Mouse (Mus musculus): Measurements from ENCODE around the gene F5. TPM values are rescaled to one million over a fixed set of nuclear protein-coding genes. Genes with fewer than 3 reads are reported as not detected.

The F5 gene
- polyA plus RNA-seq, 1 experiment, result 1.1 TPM

DNA sequence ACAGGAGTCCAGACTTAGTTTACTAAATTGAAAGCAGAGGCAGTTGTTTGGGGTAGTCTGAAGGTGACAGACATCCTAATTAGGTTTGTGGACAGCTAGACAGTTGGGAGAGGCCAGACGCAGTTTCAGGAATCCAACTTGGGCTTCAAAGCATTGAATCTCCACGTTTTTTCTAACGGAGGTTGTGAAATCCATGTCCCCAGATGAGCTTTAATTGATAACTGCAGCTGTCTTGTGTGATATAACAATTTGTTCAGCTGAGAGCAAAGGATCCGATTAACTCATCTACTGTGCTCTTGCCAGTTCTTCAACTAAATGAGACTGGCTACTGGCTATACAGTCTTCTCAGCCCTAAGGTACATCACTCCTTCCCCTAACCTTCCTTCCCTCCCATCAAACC is 6.9 kb downstream of the F5 start:
- DNase-seq (ENCODE audit: low read depth), result no peak

DNA sequence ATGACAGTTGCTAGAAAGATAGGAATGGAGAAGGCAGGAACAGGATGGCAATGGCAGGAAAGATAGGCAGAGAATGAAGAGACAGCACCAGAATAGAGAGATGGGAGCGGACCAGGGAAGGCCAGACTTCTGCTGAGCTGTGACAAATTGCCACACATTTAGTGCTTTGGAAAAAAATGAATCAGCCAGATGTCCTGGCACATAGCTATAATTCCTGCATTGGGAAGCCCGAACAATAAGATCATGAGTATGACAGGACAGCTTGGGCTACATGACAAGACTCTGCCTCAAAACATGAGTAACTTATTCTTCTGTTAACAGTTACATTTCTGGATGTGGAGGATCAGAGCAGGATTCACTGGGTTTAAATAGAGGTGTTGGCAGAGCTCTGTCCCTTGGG is 8.1 kb downstream of the F5 start:
- no peak for DNase-seq (ENCODE audit: low read depth)

DNA sequence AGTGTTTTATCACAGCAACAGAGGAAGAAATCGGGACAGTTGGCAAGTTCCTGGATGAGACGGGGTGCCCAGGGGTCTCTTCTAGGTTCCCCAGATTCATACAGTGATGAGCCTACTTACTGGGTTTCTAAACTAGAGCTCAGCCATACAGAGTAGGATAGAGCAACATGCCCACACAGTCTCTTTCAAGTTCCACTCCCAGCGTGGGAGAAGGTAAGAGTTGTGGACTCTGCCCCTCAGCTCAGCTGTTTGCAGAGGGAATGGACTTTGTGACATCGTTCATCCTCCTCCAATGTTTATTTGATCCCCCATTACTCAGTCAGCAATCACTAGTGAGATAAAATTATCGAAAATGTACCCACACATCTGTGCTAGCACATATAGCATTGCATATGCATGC is 11.1 kb downstream of the F5 start:
- DNase-seq (ENCODE audit: low read depth), result no peak

DNA sequence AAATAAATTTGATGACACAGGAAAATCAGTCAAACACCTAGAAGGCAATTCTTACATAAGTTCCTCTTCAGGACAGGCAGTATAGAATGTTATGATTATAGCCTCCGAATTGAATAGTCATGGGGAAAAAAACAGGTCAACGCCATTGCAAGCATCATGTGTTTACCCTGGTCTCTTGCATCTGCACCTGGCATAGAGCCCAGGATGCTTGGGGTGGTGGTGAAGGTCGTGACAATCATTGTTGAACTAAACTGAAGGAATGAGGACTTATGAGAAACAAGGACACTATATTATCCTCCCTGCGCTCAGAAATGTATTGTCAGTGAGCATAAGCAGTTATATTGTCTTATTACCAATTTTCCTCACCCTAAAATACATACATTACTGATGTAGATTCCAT is 17.2 kb downstream of the F5 start:
- no peak for DNase-seq (ENCODE audit: low read depth)

- DNase-seq (ENCODE audit: low read depth), result no peak
Observed at GRCm38 (mm10) chr1:164170434-164170833, 18.8 kb downstream of the F5 start.

DNA sequence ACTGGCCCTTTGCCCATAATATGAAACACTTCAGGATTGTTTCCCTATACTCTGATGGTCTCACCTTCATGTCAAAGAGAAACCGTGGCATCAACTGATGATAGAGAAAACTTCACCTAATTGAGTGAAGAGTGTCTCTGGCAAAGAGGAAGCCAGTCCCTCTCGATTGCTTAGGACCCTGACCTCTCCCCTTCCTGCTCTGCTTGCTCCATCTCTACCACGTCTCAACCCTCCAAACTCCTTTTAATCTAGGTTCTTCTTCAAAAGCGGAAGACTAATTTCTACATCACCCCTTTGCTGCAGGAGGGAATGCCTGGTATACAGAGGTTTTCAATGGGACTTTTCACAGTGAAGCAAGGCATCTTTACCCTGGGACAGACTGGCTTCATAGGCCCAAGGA is 21.5 kb downstream of the F5 start:
- DNase-seq (ENCODE audit: low read depth), result no peak

GRCm38 (mm10) chr1:164176856-164177255 is 25.2 kb downstream of the F5 start:
- no peak for DNase-seq (ENCODE audit: low read depth)

- no peak for DNase-seq (ENCODE audit: low read depth)
Observed at GRCm38 (mm10) chr1:164178429-164178828, 26.8 kb downstream of the F5 start.

- no peak for DNase-seq (ENCODE audit: low read depth)
Observed at GRCm38 (mm10) chr1:164184142-164184870, 32.7 kb downstream of the F5 start.

GRCm38 (mm10) chr1:164184871-164185223 is 33.2 kb downstream of the F5 start:
- no peak for DNase-seq (ENCODE audit: low read depth)

DNA sequence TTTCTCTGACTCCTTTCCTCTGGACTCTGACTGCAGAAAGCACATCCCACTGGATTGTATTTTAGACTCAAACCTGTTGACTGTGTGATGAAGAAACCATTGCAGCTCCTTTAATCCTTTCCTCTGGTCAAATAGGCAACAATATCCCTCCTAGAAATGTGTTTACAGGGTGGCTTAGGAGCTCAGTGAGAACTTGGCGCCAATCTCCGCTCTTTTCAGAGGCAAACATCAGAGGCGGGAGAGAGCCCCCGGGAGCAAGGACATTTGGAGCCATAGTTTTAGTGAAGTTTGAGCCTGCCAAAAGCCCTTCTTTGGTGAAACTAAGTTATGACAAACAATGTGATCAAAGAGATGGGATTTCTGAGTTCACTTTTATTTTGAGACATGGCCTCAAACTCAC is 33.7 kb downstream of the F5 start:
- no peak for DNase-seq (ENCODE audit: low read depth)

- DNase-seq (ENCODE audit: low read depth), result no peak
Observed at GRCm38 (mm10) chr1:164187002-164187560, 35.4 kb downstream of the F5 start.

DNA sequence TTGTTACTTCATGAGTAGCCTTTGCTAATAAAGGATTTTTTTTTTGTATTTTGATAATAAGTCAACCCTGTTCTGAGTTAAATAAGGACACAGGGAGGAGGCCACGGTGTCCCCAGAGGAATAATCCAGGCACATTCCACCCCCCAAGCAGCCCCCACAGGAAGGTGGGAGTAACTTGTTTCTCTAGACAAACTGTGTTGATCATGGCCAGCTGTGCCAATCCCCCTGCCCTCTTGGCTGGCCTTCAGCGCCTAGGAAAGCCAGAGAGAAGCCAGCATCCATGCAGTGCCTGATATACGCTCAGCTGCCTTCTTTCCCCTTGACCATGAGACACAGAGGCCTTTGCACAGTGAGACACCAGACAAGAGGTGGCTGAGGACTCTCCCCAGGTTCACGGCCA is 47.9 kb downstream of the F5 start:
- no peak for DNase-seq (ENCODE audit: low read depth)

- DNase-seq (ENCODE audit: low read depth), result no peak
Observed at GRCm38 (mm10) chr1:164208437-164208836, 56.8 kb downstream of the F5 start.

DNA sequence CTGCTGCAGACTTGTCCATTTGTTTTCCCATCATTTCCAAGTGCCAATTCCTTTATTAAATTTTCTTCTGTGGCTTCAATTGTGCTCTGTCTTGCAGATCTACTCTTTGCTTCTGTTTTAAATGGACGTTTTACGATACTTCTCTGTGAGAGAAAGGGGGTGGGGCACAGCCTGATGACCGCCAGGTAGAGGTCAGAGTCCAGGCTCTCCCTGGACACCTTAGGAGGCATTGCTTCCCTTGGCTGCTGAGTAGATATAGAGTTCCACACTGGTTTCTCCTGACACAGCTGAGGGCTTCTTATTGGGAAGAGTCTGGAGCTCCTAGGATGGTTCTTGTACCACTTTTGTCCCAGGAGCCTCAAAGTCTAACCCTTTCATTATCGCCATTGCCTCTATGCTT is 59.3 kb downstream of the F5 start:
- no peak for DNase-seq (ENCODE audit: low read depth)

DNA sequence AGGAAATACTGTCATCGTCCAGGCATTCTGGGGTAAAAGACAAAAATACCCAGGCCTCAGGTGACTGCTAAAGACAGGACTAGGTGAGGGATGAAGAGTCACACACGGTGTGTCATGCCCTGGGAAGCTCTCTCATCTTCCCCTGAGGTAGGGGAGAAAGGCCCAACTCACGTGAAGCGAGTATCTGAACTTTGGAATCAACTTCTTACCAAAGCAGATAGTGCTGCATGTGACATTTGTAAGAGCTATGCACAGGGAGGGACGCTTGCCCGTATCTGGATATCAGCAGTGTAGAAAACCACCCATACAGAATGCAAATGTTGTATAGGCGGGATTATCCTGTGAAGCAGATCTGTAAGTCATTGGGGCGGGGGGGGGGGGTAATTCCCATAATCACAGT is 61.0 kb downstream of the F5 start:
- no peak for DNase-seq (ENCODE audit: low read depth)

DNA sequence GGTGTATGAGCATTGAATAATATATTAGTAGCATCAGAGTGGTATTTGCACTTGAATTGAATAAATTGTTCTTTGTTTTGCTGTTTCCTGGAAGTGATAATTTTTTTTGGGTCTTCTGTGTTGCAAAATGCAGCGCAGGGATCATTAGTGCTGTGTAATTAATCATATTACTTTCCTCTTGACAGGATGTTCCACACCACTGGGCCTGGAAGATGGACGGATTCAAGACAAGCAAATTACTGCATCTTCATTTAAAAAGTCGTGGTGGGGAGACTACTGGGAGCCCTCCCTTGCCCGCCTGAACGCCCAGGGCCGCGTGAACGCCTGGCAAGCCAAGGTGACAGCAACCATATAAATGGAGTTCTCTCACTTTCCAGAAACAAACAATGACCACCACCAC is 62.6 kb downstream of the F5 start:
- DNase-seq (ENCODE audit: low read depth), result no peak

DNA sequence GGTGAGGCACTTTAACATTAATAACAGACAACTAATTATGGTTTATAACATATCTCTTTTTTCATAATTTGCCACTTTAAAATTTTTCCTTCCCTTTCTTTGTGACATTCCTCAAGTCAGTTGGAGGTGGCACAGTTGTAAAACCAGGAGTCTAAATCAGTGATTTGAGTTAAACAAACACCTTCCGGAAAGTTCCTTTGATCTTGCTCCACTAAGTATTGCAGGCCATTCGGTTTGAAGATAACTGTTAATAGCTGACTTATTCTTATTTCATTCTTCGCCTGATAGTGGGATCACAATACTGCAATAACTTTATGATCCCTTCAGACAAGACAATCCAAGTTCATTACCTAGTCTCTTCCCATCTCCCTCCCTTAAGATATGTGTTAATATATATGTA is 63.5 kb downstream of the F5 start:
- no peak for DNase-seq (ENCODE audit: low read depth)

GRCm38 (mm10) chr1:164215540-164215939 is 63.9 kb downstream of the F5 start:
- DNase-seq (ENCODE audit: low read depth), result peak; percentile 79

GRCm38 (mm10) chr1:164217791-164218685 is 66.4 kb downstream of the F5 start:
- DNase-seq (ENCODE audit: low read depth), result no peak

DNA sequence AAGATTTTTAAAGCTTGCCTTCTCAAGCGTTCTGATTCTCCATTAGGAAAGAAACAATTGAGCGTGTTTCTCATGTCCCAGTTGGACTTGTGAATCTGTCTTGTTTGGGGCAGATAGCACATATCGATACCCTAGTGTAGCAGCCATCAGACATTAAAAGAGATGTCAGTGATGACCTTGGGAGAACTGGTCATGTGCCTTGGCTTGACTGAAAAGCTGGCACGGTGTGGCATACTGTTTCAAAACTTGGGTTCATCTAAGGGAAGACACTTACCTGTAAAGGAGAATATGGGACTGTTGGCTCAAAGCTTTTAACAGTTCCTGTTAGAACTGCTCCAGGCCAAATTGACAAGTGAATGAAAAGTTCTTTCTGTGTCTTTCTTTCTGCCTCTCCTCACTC is 68.6 kb downstream of the F5 start:
- DNase-seq (ENCODE audit: low read depth), result no peak

- no peak for DNase-seq (ENCODE audit: low read depth)
Observed at GRCm38 (mm10) chr1:164223089-164223488, 71.5 kb downstream of the F5 start.
